Mouse (Mus musculus) myocyte (in vitro differentiated cells): ENCODE results near the gene Swap70.

Source experiments
- CEBPB ChIP-seq: IDR thresholded peaks from 2 replicates; pipeline ENCODE4 v1.6.1; 2011; ENCODE audit warnings: mild to moderate bottlenecking, moderate library complexity; ENCODE audit not compliant: poor library complexity, insufficient read depth, severe bottlenecking
- E2F4 ChIP-seq: IDR thresholded peaks from one replicate; pipeline ENCODE4 v1.6.1; 2011; ENCODE audit warnings: mild to moderate bottlenecking, control low read depth, moderate library complexity; ENCODE audit not compliant: insufficient read depth
- MAX ChIP-seq: IDR thresholded peaks from one replicate; pipeline ENCODE4 v1.6.1; 2011; ENCODE audit warnings: low read depth, mild to moderate bottlenecking, control low read depth
- MYOG ChIP-seq, 3 experiments: IDR thresholded peaks; one replicate each; pipeline ENCODE4 v1.6.1; 2011; ENCODE audit warnings: control low read depth in 2 of 3, low read depth in 2 of 3, mild to moderate bottlenecking in 2 of 3; ENCODE audit not compliant: insufficient read length in 2 of 3, control insufficient read depth in 1 of 3, insufficient read depth in 1 of 3
- POLR2A ChIP-seq: IDR thresholded peaks from one replicate; pipeline ENCODE4 v1.6.1; 2011; ENCODE audit warnings: low read depth, mild to moderate bottlenecking, control low read depth, moderate library complexity; ENCODE audit not compliant: insufficient read length
- POLR2AphosphoS2 ChIP-seq: IDR thresholded peaks from one replicate; pipeline ENCODE4 v1.6.1; 2011; ENCODE audit warnings: low read depth, control low read depth; ENCODE audit not compliant: insufficient read length
- REST ChIP-seq: IDR thresholded peaks from one replicate; pipeline ENCODE4 v1.6.1; 2011; ENCODE audit warnings: mild to moderate bottlenecking, control low read depth, moderate library complexity; ENCODE audit not compliant: insufficient read depth, insufficient read length
- SRF ChIP-seq: IDR thresholded peaks from one replicate; pipeline ENCODE4 v1.6.1; 2011; ENCODE audit warnings: low read depth; ENCODE audit not compliant: control insufficient read depth, insufficient read length
- TCF12 ChIP-seq: IDR thresholded peaks from one replicate; pipeline ENCODE4 v1.6.1; 2011; ENCODE audit warnings: mild to moderate bottlenecking, control low read depth; ENCODE audit not compliant: poor library complexity, insufficient read depth, severe bottlenecking
- TCF3 ChIP-seq: IDR thresholded peaks from one replicate; pipeline ENCODE4 v1.6.1; 2011; ENCODE audit warnings: low read depth, control low read depth; ENCODE audit not compliant: insufficient read length
- USF1 ChIP-seq: IDR thresholded peaks from one replicate; pipeline ENCODE4 v1.6.1; 2011; ENCODE audit warnings: low read depth, mild to moderate bottlenecking, control low read depth, moderate library complexity

GRCm38 (mm10) chr7:110237837-110238451 is 16.4 kb downstream of the Swap70 start:
- TF ChIP-seq POLR2A (no peak), POLR2AphosphoS2 (no peak), USF1 (no peak), MAX (no peak), E2F4 (no peak), CEBPB (no peak), TCF12 (no peak), MYOG (IDR thresholded peaks at IDR 0.05; ENCODE audit: control insufficient read depth in 1 of 3, insufficient read depth in 1 of 3, insufficient read length in 2 of 3, low read depth in 2 of 3) (no peak), REST (no peak), SRF (no peak), TCF3 (no peak)
